Mouse (Mus musculus) heart, embryonic 15.5 days (tissue): Measurements from ENCODE around the gene Bmp8a. TPM values are rescaled to one million over a fixed set of nuclear protein-coding genes. Genes with fewer than 3 reads are reported as not detected.
"Not testable (repeated sequence)": the region's sequence is repeated elsewhere in the genome, so short reads cannot be mapped to it uniquely, and the experiment has no call there.

Experiments used
- ATAC-seq: fragments of 200-750 bp; cut with Nextera tagmentation; replicated peaks from 2 replicates; pipeline ENCODE4 v1.8.0; 2017; ENCODE audit warnings: low read depth, moderate TSS enrichment; ENCODE audit not compliant: insufficient number of reproducible peaks, insufficient read depth, low FRiP score
- H3K27ac ChIP-seq: fragments of 300-500 bp; sonication (generic); 2 replicates; pipeline ENCODE4 v1.5.1; 2015; ENCODE audit warnings: mild to moderate bottlenecking, inconsistent platforms
- H3K27me3 ChIP-seq: fragments of 300-500 bp; sonication (generic); 2 replicates; pipeline ENCODE4 v1.6.1; 2015; ENCODE audit warnings: inconsistent platforms
- H3K36me3 ChIP-seq: fragments of 300-500 bp; sonication (generic); 2 replicates; pipeline ENCODE4 v1.6.1; 2015; ENCODE audit warnings: mild to moderate bottlenecking, inconsistent platforms
- H3K4me1 ChIP-seq: fragments of 300-500 bp; sonication (generic); replicated peaks from 2 replicates; pipeline ENCODE4 v1.6.1; 2015; ENCODE audit warnings: inconsistent platforms
- H3K4me2 ChIP-seq: fragments of 300-500 bp; sonication (generic); 2 replicates; pipeline ENCODE4 v1.6.1; 2015; ENCODE audit warnings: inconsistent platforms, mild to moderate bottlenecking, moderate library complexity
- H3K4me3 ChIP-seq: fragments of 300-500 bp; sonication (generic); 2 replicates; pipeline ENCODE4 v1.5.1; 2015; ENCODE audit warnings: mild to moderate bottlenecking, inconsistent platforms
- H3K9ac ChIP-seq: fragments of 300-500 bp; sonication (generic); 2 replicates; pipeline ENCODE4 v1.6.1; 2015; ENCODE audit warnings: mild to moderate bottlenecking, inconsistent platforms
- H3K9me3 ChIP-seq: fragments of 300-500 bp; sonication (generic); replicated peaks from 2 replicates; pipeline ENCODE4 v1.6.1; 2016; ENCODE audit warnings: inconsistent platforms
- WGBS: fragments of 180-500 bp; shearing (Covaris S2); methylation state at CpG from one replicate; pipeline ENCODE4 v1.1.7; 2015; ENCODE audit warnings: mixed read lengths; 5-methylcytosine and 5-hydroxymethylcytosine counted together
- polyA plus RNA-seq: library from polyadenylated mRNA; unstranded; fragments of >200 nt; fragmentation: Nextera tagmentation; extraction: Ambion mirVana; gene quantifications from 2 replicates; pipeline ENCODE4 v1.2.1, GENCODE M21; 2015

Bmp8a gene
- polyA plus RNA-seq, 1 experiment from 2014 or later: not detected

GRCm38 (mm10) chr4:123298980-123299670 is 43.9 kb downstream of the Bmp8a start:
- H3K27me3 ChIP-seq: no peaks in the 10 kb centered on the region
- H3K4me3 ChIP-seq: no peak overlapping the region
- 82% methylated on average over 11 of the region's 11 CpGs for WGBS
- no peak overlapping the region for H3K4me2 ChIP-seq
- H3K9me3 ChIP-seq: no peaks in the 10 kb centered on the region
- no peak for ATAC-seq
- H3K36me3 ChIP-seq: peaks cover 90% of the 10 kb centered on the region
- H3K4me1 ChIP-seq: peaks cover 17% of the 10 kb centered on the region
- H3K9ac ChIP-seq: no peak overlapping the region
- H3K27ac ChIP-seq: no peak overlapping the region

DNA sequence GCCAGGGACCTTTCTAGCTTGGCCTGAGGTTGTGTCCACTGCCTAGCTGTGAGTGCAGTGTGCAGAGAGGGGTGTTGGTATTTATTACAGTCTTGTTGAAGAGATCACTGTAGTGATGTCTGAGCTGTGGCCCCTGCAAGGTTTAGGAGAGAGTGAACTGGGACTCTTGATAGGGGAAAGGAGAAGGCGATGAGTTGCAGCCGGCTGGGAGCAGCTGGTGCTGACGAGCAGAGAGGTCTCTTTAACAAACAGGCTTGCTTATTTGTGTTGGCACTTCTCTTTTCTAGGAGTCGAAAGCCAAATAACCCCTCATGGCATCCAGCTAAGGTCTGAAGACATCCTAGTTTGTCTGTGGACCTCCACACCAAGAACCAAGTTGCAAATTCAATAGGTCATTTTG is 44.8 kb downstream of the Bmp8a start:
- peaks cover 17% of the 10 kb centered on the region for H3K4me1 ChIP-seq
- ATAC-seq: no peak
- H3K9me3 ChIP-seq: no peaks in the 10 kb centered on the region
- H3K4me2 ChIP-seq: no peak overlapping the region
- no peak overlapping the region for H3K9ac ChIP-seq
- peaks cover 90% of the 10 kb centered on the region for H3K36me3 ChIP-seq
- no peaks in the 10 kb centered on the region for H3K27me3 ChIP-seq
- H3K27ac ChIP-seq: no peak overlapping the region
- WGBS: 54% methylated on average over 4 of the region's 4 CpGs
- H3K4me3 ChIP-seq: no peak overlapping the region

- H3K4me1 ChIP-seq: peaks cover 17% of the 10 kb centered on the region
- no peak overlapping the region for H3K4me3 ChIP-seq
- WGBS: 92% methylated on average over 22 of the region's 22 CpGs
- peaks cover 90% of the 10 kb centered on the region for H3K36me3 ChIP-seq
- no peaks in the 10 kb centered on the region for H3K27me3 ChIP-seq
- no peak overlapping the region for H3K9ac ChIP-seq
- no peaks in the 10 kb centered on the region for H3K9me3 ChIP-seq
- no peak overlapping the region for H3K4me2 ChIP-seq
- H3K27ac ChIP-seq: no peak overlapping the region
- no peak for ATAC-seq
Measured at GRCm38 (mm10) chr4:123297195-123297960, 45.7 kb downstream of the Bmp8a start.

- Histone ChIP-seq H3K9ac (no peak overlapping the region), H3K27ac (no peak overlapping the region), H3K4me2 (no peak overlapping the region), H3K27me3 (no peaks in the 10 kb centered on the region), H3K9me3 (no peaks in the 10 kb centered on the region), H3K4me1 (peaks cover 17% of the 10 kb centered on the region), H3K36me3 (peaks cover 94% of the 10 kb centered on the region), H3K4me3 (no peak overlapping the region)
- ATAC-seq: no peak
- 80% methylated on average over 5 of the region's 5 CpGs for WGBS
Measured at GRCm38 (mm10) chr4:123296148-123296534, 46.9 kb downstream of the Bmp8a start.

DNA sequence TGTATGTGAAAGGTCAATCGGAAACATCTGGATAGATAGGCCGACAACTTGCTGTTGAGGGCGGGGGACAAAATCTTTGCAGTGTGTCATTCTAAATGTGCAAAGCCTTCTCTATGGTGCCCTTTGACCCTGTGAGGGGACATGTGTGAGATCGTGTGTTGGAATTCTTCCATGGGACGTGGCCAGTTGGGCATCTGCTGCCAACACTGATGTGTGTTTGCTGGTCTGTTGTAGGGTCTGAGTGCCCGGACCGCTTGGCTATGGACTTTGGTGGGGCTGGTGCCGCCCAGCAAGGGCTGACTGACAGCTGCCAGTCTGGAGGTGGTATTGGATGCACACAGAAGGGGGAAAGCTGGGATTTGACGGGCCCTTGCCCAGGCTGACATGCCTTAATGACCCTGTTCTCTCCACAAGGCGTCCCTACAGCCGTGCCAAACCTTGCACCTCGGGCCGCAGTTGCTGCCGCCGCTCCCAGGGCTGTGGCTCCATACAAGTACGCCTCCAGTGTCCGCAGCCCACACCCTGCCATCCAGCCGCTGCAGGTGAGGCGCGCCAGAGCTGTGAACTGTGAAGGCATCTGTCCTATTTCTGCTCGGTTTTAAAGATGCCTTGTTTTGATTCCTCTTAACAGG is 47.4 kb downstream of the Bmp8a start:
- Histone ChIP-seq H3K4me1 (peaks cover 13% of the 10 kb centered on the region), H3K4me2 (no peak overlapping the region), H3K4me3 (no peak overlapping the region), H3K36me3 (peaks cover 95% of the 10 kb centered on the region), H3K27ac (no peak overlapping the region), H3K27me3 (no peaks in the 10 kb centered on the region), H3K9ac (no peak overlapping the region), H3K9me3 (no peaks in the 10 kb centered on the region)
- no peak for ATAC-seq
- WGBS: 89% methylated on average over 21 of the region's 21 CpGs

DNA sequence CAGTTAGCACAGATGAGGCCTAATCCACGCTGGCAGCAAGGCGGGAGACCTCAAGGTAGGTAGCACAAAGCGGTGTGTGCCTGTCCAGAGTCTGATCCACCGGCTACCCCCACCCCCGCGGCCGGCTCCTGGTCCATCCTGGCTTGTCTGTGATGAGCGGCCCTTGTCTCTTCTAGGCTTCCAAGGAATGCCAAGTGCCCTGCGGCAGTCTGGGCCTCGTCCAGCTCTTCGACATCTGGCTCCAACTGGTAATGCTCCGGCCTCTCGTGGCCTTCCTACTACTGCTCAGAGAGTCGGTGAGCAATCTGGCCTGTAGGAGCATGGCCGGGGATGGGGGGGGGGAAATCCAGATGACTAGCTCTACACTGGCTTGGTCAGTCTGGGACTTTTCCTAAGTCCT is 48.0 kb downstream of the Bmp8a start:
- H3K9ac ChIP-seq, H3K9me3 ChIP-seq, H3K4me3 ChIP-seq, H3K4me2 ChIP-seq, H3K27ac ChIP-seq, H3K27me3 ChIP-seq: not testable (repeated sequence)
- peaks cover 10% of the 10 kb centered on the region; the same call in 1 of the 2 replicates for H3K4me1 ChIP-seq
- WGBS: 71% methylated on average over 15 of the region's 15 CpGs
- peaks cover 94% of the 10 kb centered on the region for H3K36me3 ChIP-seq
- peak; percentile 40; the same call in 1 of the 2 replicates for ATAC-seq

GRCm38 (mm10) chr4:123293661-123294443 is 49.2 kb downstream of the Bmp8a start:
- Histone ChIP-seq H3K9ac (no peak overlapping the region), H3K9me3 (no peaks in the 10 kb centered on the region), H3K36me3 (peaks cover 94% of the 10 kb centered on the region), H3K27me3 (no peaks in the 10 kb centered on the region), H3K4me1 (peaks cover 6% of the 10 kb centered on the region; the same call in 1 of the 2 replicates), H3K27ac (no peak overlapping the region), H3K4me3 (no peak overlapping the region), H3K4me2 (no peak overlapping the region)
- no peak for ATAC-seq
- WGBS: 63% methylated on average over 7 of the region's 7 CpGs

DNA sequence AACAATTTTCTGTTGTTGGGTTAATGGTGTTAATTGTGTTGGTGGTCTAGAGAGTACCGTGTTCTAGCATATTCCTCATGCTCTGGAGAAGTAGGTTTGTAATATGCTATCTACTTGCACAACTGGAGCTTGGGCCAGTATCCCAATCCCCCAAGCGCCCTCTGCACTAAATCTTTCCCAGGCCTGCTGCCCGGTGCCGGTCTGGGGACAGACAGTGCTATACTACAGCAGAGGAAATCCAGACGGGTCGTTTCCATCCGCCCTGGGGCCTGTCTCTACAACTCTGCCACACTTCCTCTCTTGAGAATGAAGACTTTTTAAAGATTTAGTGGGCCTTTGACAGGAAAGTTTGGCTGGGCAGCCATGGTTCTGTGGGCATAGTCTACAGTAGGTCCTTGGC is 50.1 kb downstream of the Bmp8a start:
- WGBS: 83% methylated on average over 7 of the region's 7 CpGs
- H3K9me3 ChIP-seq: no peaks in the 10 kb centered on the region
- H3K27me3 ChIP-seq: no peaks in the 10 kb centered on the region
- no peak overlapping the region for H3K27ac ChIP-seq
- H3K4me1 ChIP-seq: 0 out of 2 replicates have a peak, but pooled peaks cover 6% of the 10 kb centered on the region
- no peak overlapping the region for H3K4me2 ChIP-seq
- no peak overlapping the region for H3K4me3 ChIP-seq
- no peak overlapping the region for H3K9ac ChIP-seq
- no peak for ATAC-seq
- H3K36me3 ChIP-seq: peaks cover 96% of the 10 kb centered on the region

- no peak overlapping the region for H3K4me3 ChIP-seq
- no peaks in the 10 kb centered on the region for H3K27me3 ChIP-seq
- H3K4me2 ChIP-seq: no peak overlapping the region
- H3K36me3 ChIP-seq: peaks cover 95% of the 10 kb centered on the region
- no peaks in the 10 kb centered on the region for H3K9me3 ChIP-seq
- H3K4me1 ChIP-seq: peaks cover 10% of the 10 kb centered on the region
- no peak overlapping the region for H3K27ac ChIP-seq
- 78% methylated on average over 3 of the region's 3 CpGs for WGBS
- ATAC-seq: no peak
- no peak overlapping the region for H3K9ac ChIP-seq
Measured at GRCm38 (mm10) chr4:123292390-123292789, 50.7 kb downstream of the Bmp8a start.

- WGBS: 78% methylated on average over 12 of the region's 12 CpGs
- no peaks in the 10 kb centered on the region for H3K9me3 ChIP-seq
- H3K36me3 ChIP-seq: peaks cover 69% of the 10 kb centered on the region
- H3K4me2 ChIP-seq: no peak overlapping the region
- no peak for ATAC-seq
- peaks cover 40% of the 10 kb centered on the region for H3K4me1 ChIP-seq
- H3K27ac ChIP-seq: no peak overlapping the region
- H3K27me3 ChIP-seq: no peaks in the 10 kb centered on the region
- no peak overlapping the region for H3K9ac ChIP-seq
- H3K4me3 ChIP-seq: no peak overlapping the region
Measured at GRCm38 (mm10) chr4:123289038-123289437, 54.0 kb downstream of the Bmp8a start.

- Histone ChIP-seq H3K4me1 (peaks cover 42% of the 10 kb centered on the region), H3K27me3 (no peaks in the 10 kb centered on the region), H3K9me3 (no peaks in the 10 kb centered on the region), H3K4me2 (peak overlapping the region; percentile 85), H3K9ac (no peak overlapping the region), H3K36me3 (peaks cover 47% of the 10 kb centered on the region), H3K4me3 (no peak overlapping the region), H3K27ac (no peak overlapping the region)
- no peak for ATAC-seq
- WGBS: 66% methylated on average over 2 of the region's 2 CpGs
Measured at GRCm38 (mm10) chr4:123286790-123287189, 56.3 kb downstream of the Bmp8a start.
